Mouse (Mus musculus) right cerebral cortex, postnatal 36 days (tissue): ENCODE measurements around the gene Myh3.

Experiments used
- DNase-seq, 2 experiments: peaks; one replicate each; pipeline ENCODE4 v3.0.0; 2022; ENCODE audit warnings: low spot score in 2 of 2, mixed read lengths in 1 of 2

The Myh3 gene

GRCm38 (mm10) chr11:67078000-67078399 is at the start of gene Myh3:
Gene Myh3 (plus strand): TSS chr11:67078300.
- no peak for DNase-seq

DNA sequence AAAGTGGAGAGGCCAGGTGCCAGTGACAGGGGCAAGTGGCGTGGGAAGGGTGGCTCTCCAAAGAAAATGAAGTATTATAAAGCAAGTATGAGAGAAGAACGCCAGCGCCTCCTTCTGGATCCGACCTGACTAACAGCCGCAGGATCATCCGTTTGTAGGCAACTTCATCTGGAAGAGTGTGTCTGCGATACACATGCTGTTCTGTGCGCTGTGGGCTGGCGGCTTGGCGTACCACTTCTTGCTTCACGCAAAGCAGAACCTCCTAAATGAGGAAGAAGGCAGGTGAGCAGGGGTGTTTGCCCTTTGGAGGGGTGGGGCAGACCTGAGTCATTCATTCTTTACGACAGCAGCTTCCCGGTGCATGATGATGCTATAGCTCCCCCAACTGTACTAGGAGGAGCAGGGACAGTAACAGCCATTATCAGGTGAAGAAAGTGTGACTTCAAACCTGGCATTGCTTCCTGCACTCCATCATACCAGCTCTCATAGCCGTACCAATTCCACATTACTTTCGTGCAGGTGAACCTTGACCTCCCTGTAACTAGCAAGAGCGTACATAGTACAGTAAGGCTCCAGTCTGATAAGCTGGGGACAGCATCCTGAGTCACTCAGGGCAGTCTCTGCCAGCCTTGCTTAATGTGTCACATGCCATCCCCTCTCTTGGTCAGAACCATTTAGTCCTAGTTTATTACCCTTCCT is 47.0 kb upstream of the Myh3 start:
- DNase-seq, result no peak

GRCm38 (mm10) chr11:67031603-67031915 is 46.5 kb upstream of the Myh3 start:
- DNase-seq, result no peak

DNA sequence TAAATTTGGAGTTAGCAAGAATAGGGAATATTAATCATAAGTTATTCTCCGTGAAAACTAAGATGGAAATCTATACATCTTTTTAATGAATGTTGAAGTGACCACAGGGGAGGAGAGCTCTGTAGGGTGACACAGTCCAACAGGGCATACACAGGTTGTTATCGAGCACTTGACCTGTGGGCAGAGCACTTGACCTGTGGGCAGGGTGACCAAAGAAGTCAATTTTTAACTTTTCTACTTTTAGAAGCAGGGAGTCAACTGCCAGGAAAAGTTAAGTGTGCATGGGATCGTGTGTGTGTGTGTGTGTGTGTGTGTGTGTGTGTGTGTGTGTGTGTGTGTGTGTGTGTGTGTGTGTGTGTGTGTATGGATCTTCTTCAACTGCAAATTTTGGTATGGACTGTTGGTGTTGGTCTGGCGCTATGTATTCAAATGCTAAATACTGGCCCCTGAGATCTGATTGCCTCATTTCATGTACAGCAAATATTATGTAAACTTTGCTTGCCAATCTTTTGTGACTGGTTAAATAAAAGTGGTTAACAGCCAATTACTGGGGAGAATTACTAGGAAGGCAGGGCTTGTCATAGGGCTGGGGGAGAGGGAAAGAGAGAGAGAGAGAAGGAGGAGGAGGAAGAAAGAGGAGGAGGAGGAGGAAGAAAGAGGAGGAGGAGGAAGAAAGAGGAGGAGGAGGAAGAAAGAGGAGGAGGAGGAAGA is 43.2 kb upstream of the Myh3 start:
- no peak for DNase-seq

GRCm38 (mm10) chr11:67036229-67036628 is 41.9 kb upstream of the Myh3 start:
- DNase-seq, result no peak

GRCm38 (mm10) chr11:67036892-67037291 is 41.2 kb upstream of the Myh3 start:
- no peak for DNase-seq

DNA sequence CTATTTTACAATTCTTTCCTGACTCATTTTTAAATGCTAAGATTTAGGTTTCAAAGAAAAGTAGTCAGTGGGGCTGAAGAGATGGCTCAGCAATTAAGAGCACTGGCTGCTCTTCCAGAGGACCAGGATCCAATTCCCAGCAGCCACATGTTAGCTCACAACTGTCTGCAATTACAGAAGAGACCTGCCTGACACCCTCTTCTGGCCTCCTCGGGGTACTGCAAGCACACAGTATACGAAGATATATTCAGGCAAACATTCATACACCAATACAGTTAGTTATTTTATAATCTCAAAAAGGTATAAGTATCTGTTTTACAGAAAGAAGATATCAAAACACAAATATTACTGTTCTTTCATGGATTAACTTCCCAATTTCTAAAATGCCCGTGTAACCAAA is 38.3 kb upstream of the Myh3 start:
- DNase-seq, result no peak

- DNase-seq, result no peak
These were observed 37.6 kb upstream of the Myh3 start for GRCm38 (mm10) chr11:67040483-67040882.

DNA sequence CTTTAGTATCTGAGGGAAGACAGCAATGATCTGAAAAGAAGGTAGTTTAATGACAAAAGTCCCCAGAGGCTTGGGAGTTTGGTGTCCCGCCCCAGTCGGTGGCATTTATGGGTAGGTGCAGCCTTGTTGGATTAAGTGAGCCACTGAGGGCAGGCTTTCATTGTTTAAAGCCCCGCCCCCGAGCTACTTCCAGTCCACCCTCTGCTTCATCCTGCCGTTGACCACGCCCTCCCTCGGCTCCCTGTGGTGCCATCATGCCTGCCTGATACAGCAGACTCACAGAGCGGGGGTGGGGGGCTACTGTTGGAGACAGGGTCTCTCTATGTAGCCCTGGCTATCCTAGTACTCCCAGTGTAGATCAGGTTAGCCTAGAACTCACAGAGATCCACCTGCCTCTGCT is 35.1 kb upstream of the Myh3 start:
- DNase-seq, result no peak

DNA sequence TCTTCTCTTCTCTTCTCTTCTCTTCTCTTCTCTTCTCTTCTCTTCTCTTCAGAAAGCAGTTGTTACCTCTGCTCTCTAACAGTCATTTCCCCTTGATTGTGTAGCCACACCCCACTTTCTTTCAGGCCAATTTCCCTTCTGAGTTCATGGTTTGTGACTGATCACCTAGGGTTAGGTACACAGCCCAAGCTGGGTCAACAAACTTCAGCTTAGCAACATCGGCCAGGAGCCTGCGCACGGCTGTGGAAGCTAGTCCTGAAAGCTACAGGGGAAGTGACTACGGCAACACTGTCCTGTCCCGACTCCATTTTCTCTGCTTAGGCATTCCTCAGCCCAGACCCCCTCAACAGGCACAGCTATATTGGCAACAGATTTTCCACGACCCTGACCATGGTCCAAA is 33.1 kb upstream of the Myh3 start:
- DNase-seq, result no peak

DNA sequence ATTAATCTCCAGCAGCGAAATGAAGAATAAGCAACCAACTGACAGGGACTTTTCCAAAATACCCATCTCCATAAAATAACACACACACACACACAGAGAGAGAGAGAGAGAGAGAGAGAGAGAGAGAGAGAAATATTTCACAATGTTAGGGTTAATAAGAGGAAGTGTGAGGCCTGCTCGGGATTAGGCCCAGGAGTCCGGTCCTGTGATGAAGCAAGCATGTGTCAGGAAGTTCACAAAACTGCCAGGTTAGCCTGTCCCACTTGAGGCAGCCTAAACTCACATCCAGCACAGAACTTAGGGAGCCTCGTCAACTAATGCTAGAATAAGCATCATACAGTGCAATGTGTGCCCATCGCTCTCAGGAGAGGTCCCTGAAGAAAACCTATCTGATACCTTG is 30.9 kb upstream of the Myh3 start:
- no peak for DNase-seq

GRCm38 (mm10) chr11:67048496-67048895 is 29.6 kb upstream of the Myh3 start:
- DNase-seq, result no peak

- DNase-seq, result no peak
These were observed 28.8 kb upstream of the Myh3 start for GRCm38 (mm10) chr11:67049256-67049655.

DNA sequence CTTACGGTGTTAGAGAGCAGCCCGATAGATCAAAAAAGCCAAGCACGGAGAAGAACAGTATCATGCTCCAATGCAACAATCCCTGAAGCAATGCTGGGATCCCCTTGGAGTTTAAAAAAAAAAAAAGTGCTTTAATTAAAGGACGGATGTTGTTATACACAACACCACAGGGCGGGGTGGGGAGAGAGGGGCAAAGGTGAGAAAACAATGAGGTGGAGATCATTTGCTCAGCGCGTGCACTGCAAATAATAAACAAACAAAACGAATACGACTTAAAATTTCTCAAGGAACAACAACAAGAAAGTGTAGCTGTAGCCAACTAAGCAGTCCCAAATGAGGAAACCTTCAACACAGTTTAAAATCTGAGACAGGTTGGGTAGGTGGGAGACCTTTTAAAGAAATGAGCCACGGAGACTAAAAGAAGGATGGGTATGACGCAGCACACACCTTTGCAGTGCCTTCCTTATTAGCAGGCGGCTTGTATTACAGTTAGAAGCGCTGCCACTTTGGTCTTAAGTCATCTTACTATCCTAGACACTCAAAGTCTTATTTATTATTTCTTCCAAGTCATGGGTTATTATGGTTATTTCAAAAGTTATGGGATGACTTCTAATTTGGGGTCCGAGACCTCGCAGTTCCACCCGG is 26.3 kb upstream of the Myh3 start:
- DNase-seq, result no peak

DNA sequence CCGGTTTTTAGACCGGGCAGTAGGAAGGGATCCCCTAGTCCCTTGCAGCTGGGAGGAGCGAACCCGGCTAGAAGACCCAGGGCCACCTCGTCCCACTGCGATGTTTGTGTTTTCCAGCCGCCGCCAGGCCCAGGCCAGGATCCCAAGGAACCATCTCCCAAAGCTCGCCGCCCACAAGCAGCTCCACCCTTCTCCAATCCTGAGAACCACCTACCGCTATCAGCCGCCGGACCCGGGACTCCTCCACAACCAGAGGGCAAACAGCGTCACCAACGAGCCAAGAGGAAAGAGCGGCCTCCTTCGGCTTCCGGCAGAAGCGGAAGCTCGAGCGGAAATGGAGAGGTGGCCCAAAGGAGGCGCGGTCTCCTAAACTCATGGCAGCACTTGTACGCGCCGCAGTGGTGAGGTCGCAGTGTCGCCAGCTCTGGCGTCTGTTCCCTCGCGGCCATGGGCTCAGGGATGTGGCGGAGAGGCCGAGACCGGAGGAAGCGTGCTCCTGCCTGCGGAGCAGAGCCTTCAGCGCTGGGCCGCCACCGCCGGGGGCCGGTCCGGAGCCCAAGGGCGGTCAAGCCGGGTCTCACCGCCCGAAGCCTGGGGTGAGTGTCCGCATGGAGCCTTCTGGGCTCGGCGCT is 25.7 kb upstream of the Myh3 start, which contains the start of the genes Adprm and Sco1:
TSS of gene Adprm (minus strand) at position 274 of the 632 bp plus-strand sequence.
TSS of gene Sco1 (plus strand) at position 350 of the 632 bp plus-strand sequence.
- peak; percentile 82 to 89 for DNase-seq

DNA sequence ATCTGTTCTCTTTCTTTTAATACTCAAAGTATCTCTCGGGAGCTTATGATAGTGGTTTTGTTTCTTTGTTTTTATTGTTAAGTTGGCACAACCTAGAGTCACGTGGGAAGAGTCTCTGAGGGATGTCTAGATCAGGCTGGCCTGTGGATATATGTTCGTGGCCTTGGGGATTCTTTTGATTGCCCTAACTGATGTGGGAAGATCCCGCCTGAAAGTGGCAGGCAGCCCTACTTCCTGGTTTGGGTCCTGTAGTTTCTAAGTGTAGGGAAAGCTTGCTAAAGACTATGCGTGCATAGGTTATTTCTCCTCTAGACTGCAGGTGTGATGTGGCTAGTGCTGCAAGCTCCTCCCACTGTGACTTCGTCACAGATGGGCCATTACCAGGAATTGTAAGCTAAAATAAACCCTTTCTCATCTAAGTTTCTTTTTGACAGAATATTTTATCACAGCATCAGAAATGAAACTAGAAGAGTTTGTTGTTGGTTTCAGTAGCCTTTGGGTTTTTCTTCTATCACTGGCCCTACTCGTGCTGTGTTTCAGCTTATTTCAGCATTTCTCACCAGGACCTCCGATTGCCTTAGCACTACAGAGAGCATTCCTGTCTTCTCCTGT is 23.2 kb upstream of the Myh3 start:
- no peak for DNase-seq

DNA sequence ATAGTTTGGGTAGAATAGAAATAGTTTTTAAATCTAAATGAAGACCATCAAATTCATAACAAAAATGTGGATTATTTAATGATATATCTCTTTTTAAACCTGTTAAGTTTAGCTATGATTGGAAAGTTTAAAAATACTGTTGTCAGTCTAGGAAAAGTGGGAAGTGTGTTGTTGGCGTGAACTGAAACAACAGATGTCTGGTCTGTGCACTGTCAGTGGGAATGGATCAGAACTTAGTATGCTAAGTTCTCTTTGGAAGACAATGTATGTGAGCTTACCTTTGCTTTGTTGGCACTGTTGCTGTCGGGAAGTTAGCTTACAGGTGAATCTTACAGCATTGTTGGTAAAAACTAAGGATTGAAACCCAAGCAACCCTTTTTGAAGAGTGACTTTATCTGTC is 16.8 kb upstream of the Myh3 start:
- DNase-seq, result no peak

GRCm38 (mm10) chr11:67062726-67063125 is 15.4 kb upstream of the Myh3 start:
- peak in 1 of 2 experiments; percentile 53 for DNase-seq

DNA sequence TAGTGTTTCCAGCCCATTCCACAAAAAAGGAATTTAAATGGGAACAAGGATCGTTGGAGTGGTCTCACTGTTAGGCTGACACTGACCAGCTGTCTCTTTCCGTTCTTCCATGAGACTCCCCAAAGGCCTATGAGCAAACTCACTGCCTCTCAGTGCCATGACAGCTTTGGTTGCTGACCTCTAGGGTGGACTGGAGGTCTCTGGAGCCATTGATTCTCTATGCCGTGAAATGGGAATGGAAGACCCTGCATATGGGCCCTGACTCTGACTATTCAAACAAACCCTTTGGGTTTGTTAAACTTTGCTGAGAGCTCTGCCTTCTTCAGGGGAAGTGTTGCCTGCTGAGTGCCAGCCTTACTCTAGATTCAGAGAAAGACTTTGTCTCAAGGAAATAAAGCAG is 10.4 kb upstream of the Myh3 start:
- no peak for DNase-seq

GRCm38 (mm10) chr11:67072615-67073130 is 5.4 kb upstream of the Myh3 start:
- no peak for DNase-seq

GRCm38 (mm10) chr11:67075036-67075435 is 3.1 kb upstream of the Myh3 start:
- DNase-seq, result no peak

- DNase-seq, result no peak
These were observed 1.3 kb upstream of the Myh3 start for GRCm38 (mm10) chr11:67076781-67077180.
